Mouse (Mus musculus) cerebellum, adult 9-11 months (tissue): ENCODE measurements at regions not wholly inside any gene's neighbourhood (a gene's known extent, or its start where the extent isn't known, plus 50 kb on each side); places are given as distances from the start of the nearest gene placed in this dataset.

Source experiments
- DNase-seq: peaks from one replicate; pipeline ENCODE4 v3.0.0; 2022

DNA sequence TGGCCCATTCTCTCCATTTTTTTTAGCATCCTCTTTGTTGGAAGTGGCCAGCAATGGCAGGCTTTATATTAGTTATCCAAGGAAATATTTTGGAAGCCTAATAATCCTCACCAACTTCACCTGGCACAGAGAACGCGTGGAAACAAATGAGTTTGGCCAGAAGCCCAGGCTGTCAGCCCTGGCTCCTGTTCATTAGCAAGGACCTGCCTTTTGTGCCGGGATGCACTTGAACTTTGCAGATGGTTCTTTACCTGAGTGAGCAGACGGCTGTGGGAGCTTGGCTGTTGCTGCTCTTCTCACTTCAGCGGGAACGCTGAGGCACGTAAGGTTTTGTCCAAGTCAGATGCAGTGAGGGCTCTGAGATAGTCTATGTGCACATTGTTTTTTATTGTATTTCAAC, 142.3 kb downstream of the Fam169b start:
- peak; percentile 92 for DNase-seq

GRCm38 (mm10) chr7:68412786-68413185, 139.1 kb downstream of the Fam169b start:
- DNase-seq, result no peak
